Mouse (Mus musculus) c-Kit-positive CD71-negative TER-119-negative erythroid progenitor cells, embryonic 14.5 days (primary cell): ENCODE results near the gene Myo1a.
"Not testable (repeated sequence)": the region's sequence is repeated elsewhere in the genome, so short reads cannot be mapped to it uniquely, and the experiment has no call there.

ENCODE experiments used
- DNase-seq: peaks from one replicate; pipeline ENCODE4 v3.0.0-alpha.2; 2013; ENCODE audit warnings: low read depth

Myo1a gene

GRCm38 (mm10) chr10:127762926-127763325 lies 58.0 kb downstream of the Myo1a start:
- not testable (repeated sequence) for DNase-seq

DNA sequence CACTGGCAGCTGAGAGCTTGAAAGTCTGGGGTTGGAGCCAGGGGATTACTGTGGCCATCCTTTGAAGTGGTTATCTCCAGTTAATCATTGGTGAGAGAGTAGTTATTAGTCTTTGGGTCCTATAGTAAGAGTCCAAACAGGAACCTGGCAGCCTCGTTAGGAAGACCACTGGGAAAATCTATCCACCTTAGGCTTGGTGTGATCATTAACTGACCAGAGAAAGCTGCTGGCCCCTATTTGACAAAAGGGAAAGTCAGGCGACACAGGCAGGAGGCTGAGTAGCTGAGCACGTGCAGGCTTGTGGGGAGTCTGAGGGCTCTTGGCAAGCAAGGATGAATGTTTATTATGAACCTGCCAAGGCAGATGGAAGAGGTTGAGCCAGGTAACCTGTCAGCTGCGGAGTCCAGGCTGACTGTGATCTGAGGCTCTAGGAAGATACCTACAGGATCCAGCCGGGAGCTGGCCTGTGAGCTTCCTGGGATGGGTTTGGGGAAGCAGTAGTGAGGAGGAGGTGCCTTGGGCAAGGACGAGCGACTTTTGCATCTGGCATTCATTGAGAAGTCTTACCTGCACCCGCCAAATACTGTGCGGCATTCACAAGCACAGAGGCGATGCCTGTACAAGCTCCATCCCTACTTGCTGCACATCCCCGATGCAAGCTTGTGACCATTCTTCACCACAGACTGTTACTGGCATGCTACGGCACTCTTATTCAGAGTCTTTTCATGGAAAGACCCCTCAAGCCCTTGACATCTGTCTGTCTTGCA lies 59.1 kb downstream of the Myo1a start:
- no peak for DNase-seq

DNA sequence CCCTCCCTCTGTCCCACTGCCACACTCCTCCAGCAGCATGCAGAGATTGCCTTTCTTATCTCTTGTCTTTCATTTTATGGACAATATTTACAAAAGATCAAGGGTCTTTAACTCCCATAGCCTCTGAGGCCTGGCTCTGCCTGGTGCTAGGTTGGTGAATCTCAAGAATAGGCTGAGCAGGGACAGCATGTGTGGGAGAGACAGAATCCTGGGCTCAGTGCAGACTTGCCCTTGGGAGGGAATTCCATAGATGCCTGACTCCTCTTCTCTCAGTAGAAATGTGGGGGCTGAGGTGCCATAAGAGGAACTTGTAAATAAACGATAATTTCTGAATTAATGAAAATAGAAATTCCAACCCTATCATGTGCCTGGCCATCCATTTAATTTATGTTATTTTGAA lies 61.6 kb downstream of the Myo1a start:
- no peak for DNase-seq
